Mouse (Mus musculus) layer of hippocampus, adult 11-12 months (tissue): Measurements from ENCODE around the gene Tmem116.

ENCODE experiments used
- DNase-seq: peaks from one replicate; pipeline ENCODE4 v3.0.0; 2022; ENCODE audit warnings: low spot score

Tmem116 gene

DNA sequence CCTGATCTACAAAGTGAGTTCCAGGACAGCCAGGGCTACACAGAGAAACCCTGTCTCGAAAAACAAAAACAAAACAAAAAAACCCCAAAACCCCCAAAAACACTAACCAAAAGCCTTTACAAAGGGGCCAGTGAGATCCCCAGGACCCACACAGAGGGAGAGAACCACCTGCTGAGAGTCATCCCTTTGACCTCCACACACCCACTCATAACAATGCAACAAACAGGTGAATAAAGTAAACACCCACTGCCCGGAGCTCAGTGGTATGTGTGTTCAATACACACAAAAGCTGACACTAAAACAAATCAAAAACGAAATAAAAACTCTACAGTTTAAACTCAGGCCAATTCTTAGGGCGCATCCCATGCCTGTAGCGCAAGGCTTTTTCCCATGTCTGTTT lies 88.4 kb downstream of the Tmem116 start:
- DNase-seq = no peak

DNA sequence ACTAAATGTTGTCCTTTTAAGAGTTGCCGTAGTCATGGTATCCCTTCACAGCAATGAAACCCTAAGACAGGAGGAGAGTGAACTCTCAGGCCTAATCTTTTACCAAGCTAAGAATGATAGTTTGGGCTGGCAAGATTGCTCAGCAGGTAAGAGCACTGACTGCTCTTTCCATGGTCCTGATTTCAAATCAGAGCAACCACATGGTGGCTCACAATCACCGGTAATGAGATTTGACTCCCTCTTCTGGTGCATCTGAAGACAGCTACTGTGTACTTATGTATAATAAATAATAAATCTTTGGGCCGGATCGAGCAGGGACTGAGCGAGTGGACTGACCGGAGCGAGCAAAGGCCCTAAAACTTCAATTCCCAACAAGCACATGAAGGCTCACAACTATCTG lies 89.5 kb downstream of the Tmem116 start:
- no peak for DNase-seq

DNA sequence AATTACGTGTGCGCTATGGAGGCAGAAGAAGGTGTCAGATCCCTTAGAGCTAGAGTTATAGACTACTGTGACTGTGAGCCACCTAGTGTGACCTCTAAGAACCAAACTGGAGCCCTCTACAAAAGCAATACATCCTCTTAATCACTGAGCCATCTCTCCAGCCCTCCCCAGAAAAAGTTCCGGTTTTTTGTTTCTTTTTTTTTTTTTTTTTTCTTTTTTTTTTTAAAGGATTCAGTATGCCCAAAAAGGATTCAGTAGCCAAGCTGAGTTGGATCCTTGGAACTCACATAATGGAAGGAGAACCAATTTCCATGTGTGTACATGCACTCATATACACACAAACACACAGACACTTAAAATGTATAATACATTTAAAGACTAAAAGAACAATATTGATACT lies 91.7 kb downstream of the Tmem116 start:
- DNase-seq = no peak

DNA sequence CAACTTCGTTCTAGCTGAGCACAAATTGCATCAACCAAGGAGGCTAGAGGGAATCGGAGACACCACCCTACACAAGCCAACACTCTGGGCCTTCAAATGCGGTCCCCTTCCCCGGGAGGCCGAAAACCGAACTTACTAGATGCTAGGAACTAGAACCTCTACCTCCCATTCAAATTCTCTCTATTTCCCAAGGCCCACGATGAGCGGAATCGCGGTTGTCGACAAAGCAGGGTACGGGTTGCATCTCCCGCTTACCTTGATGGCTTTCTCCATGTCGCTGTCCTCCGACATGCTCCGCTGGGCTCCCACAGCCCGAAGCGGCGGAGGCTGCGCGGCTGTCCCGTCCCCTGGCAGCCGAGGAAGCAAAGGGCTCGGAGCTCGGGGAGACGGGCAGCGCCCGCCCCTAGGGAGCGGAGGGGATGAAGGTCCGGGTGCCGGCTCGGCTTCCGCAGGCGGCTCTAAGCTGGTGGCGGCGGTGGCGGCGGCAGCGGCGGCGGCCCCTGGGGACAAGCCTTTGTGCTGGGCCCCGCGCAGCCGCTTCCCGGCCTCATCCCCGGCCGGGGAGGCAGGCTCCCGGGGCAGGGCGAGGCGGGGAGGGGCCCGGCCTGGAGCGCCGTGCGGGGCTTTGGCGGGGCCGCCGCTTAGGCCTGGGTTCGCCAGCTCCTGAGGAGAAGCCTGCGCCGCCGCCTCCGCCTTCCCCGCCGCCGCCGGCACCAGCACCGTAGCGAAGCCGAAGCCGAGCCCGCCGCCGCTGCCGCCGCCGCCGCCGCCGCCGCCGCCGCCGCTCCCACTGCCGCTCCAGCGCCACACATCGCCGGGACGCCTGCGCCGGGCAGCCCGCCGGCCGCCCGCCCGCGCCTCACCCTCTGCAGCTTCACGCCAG lies 93.5 kb downstream of the Tmem116 start, which contains the start of the genes Adam1a and Gm42878:
Gene Adam1a (minus strand): TSS at position 573 of the 883 bp plus-strand sequence.
Gene Gm42878 (minus strand): TSS at position 573 of the 883 bp plus-strand sequence.
- DNase-seq = no peak

DNA sequence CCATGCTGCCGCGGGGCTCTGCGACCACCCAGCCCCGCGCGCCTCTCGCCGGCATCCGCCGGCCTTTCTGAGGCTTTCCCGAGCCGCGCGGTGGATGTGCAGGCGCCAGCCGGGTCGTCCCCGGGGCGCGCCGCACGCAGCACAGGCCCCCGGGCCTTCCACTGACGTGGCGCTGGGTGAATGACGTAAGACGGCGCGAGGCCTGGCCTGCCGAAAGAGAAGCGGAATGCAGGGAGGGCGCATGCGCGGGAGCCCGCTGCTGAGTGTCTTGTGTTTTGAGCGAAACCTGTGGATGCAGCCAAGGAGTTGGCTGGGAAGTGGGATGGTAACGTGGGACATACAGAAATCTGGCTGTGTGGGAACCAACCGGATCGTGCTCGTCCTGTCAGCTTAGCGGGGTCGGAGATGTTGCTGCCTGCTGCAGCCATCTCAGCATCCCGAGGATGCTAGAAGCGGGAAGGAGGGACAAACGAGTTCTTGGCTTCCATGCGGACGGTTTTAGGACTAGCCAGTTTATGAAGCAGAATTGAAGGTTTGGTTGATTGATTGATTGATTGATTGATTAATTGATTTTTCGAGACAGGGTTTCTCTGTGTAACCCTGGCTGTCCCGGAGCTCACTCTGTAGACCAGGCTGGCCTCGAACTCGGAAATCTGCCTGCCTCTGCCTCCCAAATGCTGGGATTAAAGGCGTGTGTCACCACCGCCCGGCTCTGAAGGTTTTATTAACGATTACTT lies 94.3 kb downstream of the Tmem116 start, which contains the start of gene Mapkapk5:
Gene Mapkapk5 (minus strand): TSS at position 113 of the 737 bp plus-strand sequence.
- DNase-seq = peak; percentile 97

DNA sequence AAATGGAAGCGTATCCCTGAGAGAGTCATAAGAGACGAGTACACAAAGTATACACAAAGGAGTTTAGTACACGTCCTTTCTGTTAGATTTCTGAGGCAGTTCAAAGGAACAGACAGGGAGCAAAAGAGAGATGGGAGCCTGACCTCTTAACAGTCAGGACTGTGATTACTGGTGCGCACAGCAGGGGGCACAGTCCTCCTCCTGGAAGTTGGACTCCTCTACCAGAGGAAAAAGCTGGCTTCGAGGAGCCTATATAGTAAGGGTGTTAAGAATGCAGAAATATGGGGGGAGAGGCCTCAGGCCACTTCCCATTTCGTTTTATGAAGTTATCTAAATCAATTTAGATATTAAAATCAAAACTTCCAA lies 94.8 kb downstream of the Tmem116 start:
- peak; percentile 52 for DNase-seq

DNA sequence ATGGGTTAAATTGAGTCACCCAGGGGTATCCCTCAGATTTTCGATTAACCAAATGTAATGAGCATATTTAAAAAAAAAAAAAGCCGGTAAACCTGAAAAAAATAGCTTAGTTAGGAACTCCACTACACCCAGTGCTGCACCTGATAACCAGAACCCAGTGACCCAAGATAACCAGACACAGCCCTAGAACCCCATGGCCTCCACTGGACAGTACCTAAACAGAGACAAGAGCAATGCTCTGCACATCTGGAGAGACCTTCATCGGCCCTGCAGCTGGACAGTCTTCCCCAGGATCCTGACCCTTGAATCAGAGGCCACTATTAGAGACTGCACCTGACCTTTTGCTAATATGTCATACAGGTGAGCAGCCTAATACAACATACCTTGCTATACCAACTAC lies 95.4 kb downstream of the Tmem116 start:
- DNase-seq = no peak

DNA sequence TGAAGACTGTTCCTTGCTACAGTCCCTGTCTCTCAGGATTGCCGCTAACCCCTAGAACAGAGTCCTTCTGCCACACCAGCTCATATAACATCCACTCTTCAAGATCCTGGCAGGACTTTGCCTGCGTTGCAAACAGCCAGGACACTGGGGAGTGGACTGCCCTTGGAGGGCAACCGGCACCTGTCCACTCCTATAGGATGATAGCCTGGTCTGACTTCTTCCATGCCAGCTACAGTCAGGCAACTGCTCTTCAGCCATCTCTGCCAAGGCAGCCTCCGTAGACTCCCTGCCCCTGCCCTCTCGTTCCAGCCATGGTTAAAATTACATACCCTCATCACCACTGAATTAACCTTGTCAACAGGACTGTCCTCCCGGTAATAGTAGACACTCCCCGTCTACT lies 97.5 kb downstream of the Tmem116 start:
- DNase-seq = no peak

DNA sequence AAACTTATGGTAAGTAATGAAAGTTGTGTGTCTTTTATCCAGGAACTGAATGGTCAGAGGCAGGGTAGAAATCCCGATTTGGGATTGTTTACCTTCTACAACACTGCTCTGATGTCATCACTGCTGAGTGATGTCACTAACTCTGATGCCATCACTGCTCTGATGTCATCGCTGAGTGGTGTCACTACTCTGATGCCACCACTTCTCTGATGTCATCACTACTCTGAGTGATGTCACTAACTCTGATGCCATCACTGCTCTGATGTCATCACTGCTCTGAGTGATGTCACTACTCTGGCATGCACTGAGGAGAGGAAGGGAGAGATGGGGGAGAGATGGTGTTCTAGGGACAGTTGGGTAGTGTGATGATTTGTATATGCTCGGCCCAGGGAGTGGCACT lies 110.7 kb downstream of the Tmem116 start:
- DNase-seq = no peak

DNA sequence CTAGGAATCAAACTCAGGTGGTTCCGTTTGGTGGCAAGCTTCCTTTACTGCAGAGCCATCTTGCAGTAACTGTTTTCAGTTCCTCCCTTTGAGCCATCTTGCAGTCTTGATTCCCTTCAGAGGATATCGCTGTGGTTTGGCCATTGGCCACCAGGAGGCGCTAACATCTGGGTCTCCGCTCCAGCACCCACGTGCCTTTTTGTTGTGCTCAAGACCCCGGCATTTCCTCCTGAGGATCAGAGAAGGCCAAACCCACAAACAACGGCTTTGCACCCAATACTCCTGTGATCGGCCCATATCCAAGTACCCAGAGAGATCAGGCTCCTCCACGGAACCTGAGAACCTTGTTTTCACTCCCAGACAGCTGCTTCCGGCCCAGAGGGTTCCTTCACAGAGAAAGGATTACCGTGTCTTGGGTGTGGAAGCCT lies 112.8 kb downstream of the Tmem116 start:
- peak; percentile 88 for DNase-seq

DNA sequence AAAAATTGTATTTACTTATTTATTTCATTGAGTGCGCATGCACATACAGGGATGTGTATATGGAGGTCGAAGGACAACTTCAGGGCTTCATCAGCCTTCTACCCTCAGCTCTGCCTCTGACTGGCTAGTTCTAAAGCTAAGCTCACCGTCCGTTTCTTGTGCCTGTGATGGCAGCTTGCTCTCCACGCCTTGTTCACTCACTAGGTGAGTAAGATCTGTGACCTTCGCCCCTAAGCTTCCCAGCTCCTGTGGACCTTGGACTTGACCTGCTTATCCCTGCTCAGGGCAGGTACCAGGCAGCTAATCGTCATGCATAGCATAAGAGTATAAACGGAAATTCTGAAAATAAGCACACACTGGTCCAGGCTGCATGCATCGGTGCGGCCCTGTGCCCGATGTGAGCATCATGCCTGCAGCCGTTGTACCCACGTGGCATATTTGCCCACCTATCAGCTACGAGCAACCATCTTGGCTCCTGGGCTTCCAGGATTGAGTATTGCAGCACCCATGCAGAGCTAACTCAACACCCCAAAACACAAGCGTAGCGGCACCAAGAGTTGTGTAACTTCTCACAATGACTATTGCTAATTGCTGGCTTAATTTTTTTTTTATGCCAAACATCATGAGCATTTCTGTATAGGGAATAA lies 114.5 kb downstream of the Tmem116 start:
- no peak for DNase-seq

DNA sequence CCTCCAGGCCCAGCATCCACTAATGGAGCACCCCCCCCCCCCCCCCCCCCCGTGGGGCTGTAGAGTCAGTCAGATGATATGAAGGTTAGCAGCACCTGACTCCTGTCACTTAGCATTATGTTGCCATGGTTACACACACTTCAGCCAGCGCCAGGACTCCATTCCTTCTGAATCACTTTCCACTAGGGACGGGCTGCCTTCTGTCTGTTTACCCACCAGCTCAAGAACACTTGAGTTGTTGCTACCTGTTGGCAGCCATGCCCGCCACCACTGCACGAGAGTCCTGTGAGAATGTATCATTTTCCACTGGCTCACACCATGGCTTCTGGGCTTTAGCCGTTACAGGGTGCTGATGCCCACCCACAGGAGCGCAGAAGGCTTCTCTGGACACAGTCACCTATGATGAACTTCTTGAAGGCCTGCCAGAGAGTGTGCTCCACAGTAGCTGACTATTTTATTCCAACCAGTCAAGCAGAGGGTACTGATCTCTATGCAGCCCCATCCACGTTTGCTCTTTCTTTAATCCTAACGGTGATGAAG lies 118.3 kb downstream of the Tmem116 start:
- DNase-seq = no peak

DNA sequence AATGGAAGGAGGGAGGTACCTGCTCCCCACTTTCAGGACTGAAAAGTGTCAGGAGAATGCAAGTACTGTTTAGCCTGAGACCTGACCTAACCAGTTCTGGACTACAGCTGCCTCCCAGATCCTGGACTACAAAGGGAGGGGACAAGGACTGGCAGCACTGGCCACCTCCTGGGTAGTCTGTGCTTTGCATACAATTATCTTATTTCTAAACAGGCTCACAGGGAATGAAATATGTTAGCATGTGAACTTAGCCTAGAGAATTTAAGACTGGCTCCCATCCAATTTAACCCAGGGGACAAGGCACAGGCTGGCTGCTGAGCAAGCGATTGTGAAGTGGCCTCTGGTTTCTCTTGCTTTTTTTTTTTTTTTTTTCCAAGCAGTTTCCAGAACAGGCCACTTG lies 119.1 kb downstream of the Tmem116 start:
- DNase-seq = no peak
